Mouse (Mus musculus) liver, adult (tissue): ENCODE results near the gene Pla2g2e.

Source experiments
- GATA4 ChIP-seq: IDR thresholded peaks from 2 replicates; pipeline ENCODE4 v1.6.1; 2014; ENCODE audit warnings: mild to moderate bottlenecking, low read length; ENCODE audit not compliant: insufficient replicate concordance

The Pla2g2e gene

GRCm38 (mm10) chr4:138925561-138925960 is 47.8 kb downstream of the Pla2g2e start:
- TF ChIP-seq GATA4, result no peak
